Mouse (Mus musculus) midbrain, embryonic 13.5 days (tissue): ENCODE data around the gene Cd200r3. TPM values are rescaled to one million over a fixed set of nuclear protein-coding genes. Genes with fewer than 3 reads are reported as not detected.

Experiments used
- ATAC-seq: fragments of 200-750 bp; cut with Nextera tagmentation; 2 replicates; pipeline ENCODE4 v1.8.0; 2017; ENCODE audit warnings: mild to moderate bottlenecking, moderate TSS enrichment, moderate library complexity
- H3K27ac ChIP-seq: fragments of 300-500 bp; sonication (generic); 2 replicates; pipeline ENCODE4 v1.5.1; 2015; ENCODE audit warnings: inconsistent platforms, mild to moderate bottlenecking, moderate library complexity
- H3K27me3 ChIP-seq: fragments of 300-500 bp; sonication (generic); 2 replicates; pipeline ENCODE4 v1.6.1; 2015; ENCODE audit warnings: mild to moderate bottlenecking, inconsistent platforms
- H3K36me3 ChIP-seq: fragments of 300-500 bp; sonication (generic); 2 replicates; pipeline ENCODE4 v1.6.1; 2015; ENCODE audit warnings: mild to moderate bottlenecking, inconsistent platforms
- H3K4me1 ChIP-seq: fragments of 300-500 bp; sonication (generic); replicated peaks from 2 replicates; pipeline ENCODE4 v1.6.1; 2015; ENCODE audit warnings: inconsistent platforms
- H3K4me2 ChIP-seq: fragments of 300-500 bp; sonication (generic); replicated peaks from 2 replicates; pipeline ENCODE4 v1.6.1; 2015; ENCODE audit warnings: moderate library complexity, mild to moderate bottlenecking, inconsistent platforms
- H3K4me3 ChIP-seq: fragments of 300-500 bp; sonication (generic); replicated peaks from 2 replicates; pipeline ENCODE4 v1.5.1; 2015; ENCODE audit warnings: mild to moderate bottlenecking, inconsistent platforms
- H3K9ac ChIP-seq: fragments of 300-500 bp; sonication (generic); replicated peaks from 2 replicates; pipeline ENCODE4 v1.6.1; 2015; ENCODE audit warnings: mild to moderate bottlenecking, inconsistent platforms
- H3K9me3 ChIP-seq: fragments of 300-500 bp; sonication (generic); 2 replicates; pipeline ENCODE4 v1.6.1; 2016; ENCODE audit warnings: mild to moderate bottlenecking, inconsistent platforms
- WGBS: fragments of 180-500 bp; shearing (Covaris S2); methylation state at CpG from one replicate; pipeline ENCODE4 v1.1.7; 2015; 5-methylcytosine and 5-hydroxymethylcytosine counted together
- polyA plus RNA-seq: library from polyadenylated mRNA; unstranded; fragments of >200 nt; fragmentation: Nextera tagmentation; extraction: Ambion mirVana; gene quantifications from 2 replicates; pipeline ENCODE4 v1.2.1, GENCODE M21; 2015

The Cd200r3 gene
- polyA plus RNA-seq, 1 experiment from 2014 or later = not detected

- Histone ChIP-seq H3K27me3 (no peaks in the 10 kb centered on the region), H3K9me3 (no peaks in the 10 kb centered on the region), H3K36me3 (no peaks in the 10 kb centered on the region), H3K4me2 (no peak overlapping the region), H3K27ac (no peak overlapping the region), H3K4me1 (no peaks in the 10 kb centered on the region), H3K4me3 (no peak overlapping the region), H3K9ac (no peak overlapping the region)
- no peak for ATAC-seq
- WGBS = 79% methylated on average over 6 of the region's 6 CpGs
Observed at GRCm38 (mm10) chr16:44994206-44994953, 50.9 kb downstream of the Cd200r3 start.

- 84% methylated on average over 1 of the region's 1 CpGs for WGBS
- H3K36me3 ChIP-seq = no peaks in the 10 kb centered on the region
- no peak for ATAC-seq
- no peak overlapping the region for H3K4me2 ChIP-seq
- H3K27me3 ChIP-seq = no peaks in the 10 kb centered on the region
- no peak overlapping the region for H3K9ac ChIP-seq
- H3K9me3 ChIP-seq = no peaks in the 10 kb centered on the region
- no peak overlapping the region for H3K27ac ChIP-seq
- no peak overlapping the region for H3K4me3 ChIP-seq
- no peaks in the 10 kb centered on the region for H3K4me1 ChIP-seq
Observed at GRCm38 (mm10) chr16:44995111-44995510, 51.6 kb downstream of the Cd200r3 start.

- 79% methylated on average over 1 of the region's 1 CpGs for WGBS
- H3K4me3 ChIP-seq = no peak overlapping the region
- H3K9ac ChIP-seq = no peak overlapping the region
Observed at GRCm38 (mm10) chr16:44996701-44997100, 53.2 kb downstream of the Cd200r3 start.

GRCm38 (mm10) chr16:44999537-44999936 is 56.1 kb downstream of the Cd200r3 start:
- Histone ChIP-seq H3K4me1 (no peaks in the 10 kb centered on the region), H3K4me2 (no peak overlapping the region), H3K27me3 (no peaks in the 10 kb centered on the region), H3K36me3 (no peaks in the 10 kb centered on the region), H3K9me3 (no peaks in the 10 kb centered on the region), H3K4me3 (no peak overlapping the region), H3K9ac (no peak overlapping the region), H3K27ac (no peak overlapping the region)
- WGBS = 80% methylated on average over 3 of the region's 3 CpGs
- no peak for ATAC-seq

More at GRCm38 (mm10) chr16:44996701-44997100, 53.2 kb downstream of the Cd200r3 start:
- no peak overlapping the region for H3K27ac ChIP-seq
- no peaks in the 10 kb centered on the region for H3K36me3 ChIP-seq
- no peak for ATAC-seq
- no peaks in the 10 kb centered on the region for H3K9me3 ChIP-seq
- no peaks in the 10 kb centered on the region for H3K4me1 ChIP-seq
- H3K4me2 ChIP-seq = no peak overlapping the region
- no peaks in the 10 kb centered on the region for H3K27me3 ChIP-seq

GRCm38 (mm10) chr16:45004443-45004842 is 61.0 kb downstream of the Cd200r3 start:
- H3K27ac ChIP-seq = no peak overlapping the region
- H3K9ac ChIP-seq = no peak overlapping the region
- no peak overlapping the region for H3K4me3 ChIP-seq
- 78% methylated on average over 3 of the region's 3 CpGs for WGBS
- no peak for ATAC-seq
- H3K9me3 ChIP-seq = no peaks in the 10 kb centered on the region
- no peaks in the 10 kb centered on the region for H3K36me3 ChIP-seq
- H3K27me3 ChIP-seq = no peaks in the 10 kb centered on the region
- no peak overlapping the region for H3K4me2 ChIP-seq
- H3K4me1 ChIP-seq = no peaks in the 10 kb centered on the region

- H3K4me2 ChIP-seq = no peak overlapping the region
- H3K27me3 ChIP-seq = no peaks in the 10 kb centered on the region
- H3K27ac ChIP-seq = no peak overlapping the region
- no peaks in the 10 kb centered on the region for H3K4me1 ChIP-seq
- 68% methylated on average over 3 of the region's 3 CpGs for WGBS
- no peaks in the 10 kb centered on the region for H3K9me3 ChIP-seq
- no peak overlapping the region for H3K9ac ChIP-seq
- ATAC-seq = no peak
- H3K4me3 ChIP-seq = no peak overlapping the region
- no peaks in the 10 kb centered on the region for H3K36me3 ChIP-seq
Observed at GRCm38 (mm10) chr16:45005280-45005679, 61.8 kb downstream of the Cd200r3 start.

- Histone ChIP-seq H3K27ac (no peak overlapping the region), H3K9ac (no peak overlapping the region), H3K9me3 (no peaks in the 10 kb centered on the region), H3K4me3 (no peak overlapping the region), H3K4me2 (no peak overlapping the region), H3K36me3 (no peaks in the 10 kb centered on the region), H3K27me3 (no peaks in the 10 kb centered on the region), H3K4me1 (no peaks in the 10 kb centered on the region)
- WGBS = 82% methylated on average over 2 of the region's 2 CpGs
- no peak for ATAC-seq
Observed at GRCm38 (mm10) chr16:45006971-45007370, 63.5 kb downstream of the Cd200r3 start.

GRCm38 (mm10) chr16:45007807-45008206 is 64.3 kb downstream of the Cd200r3 start:
- 90% methylated on average over 4 of the region's 4 CpGs for WGBS
- no peak for ATAC-seq

GRCm38 (mm10) chr16:45009634-45010033 is 66.2 kb downstream of the Cd200r3 start:
- H3K27me3 ChIP-seq = no peaks in the 10 kb centered on the region
- H3K4me3 ChIP-seq = no peak overlapping the region
- H3K9ac ChIP-seq = no peak overlapping the region
- H3K4me1 ChIP-seq = no peaks in the 10 kb centered on the region
- no peak for ATAC-seq
- H3K4me2 ChIP-seq = no peak overlapping the region
- H3K36me3 ChIP-seq = no peaks in the 10 kb centered on the region
- H3K9me3 ChIP-seq = no peaks in the 10 kb centered on the region
- WGBS = 65% methylated on average over 5 of the region's 5 CpGs
- H3K27ac ChIP-seq = no peak overlapping the region

More at GRCm38 (mm10) chr16:45007807-45008206, 64.3 kb downstream of the Cd200r3 start:
- Histone ChIP-seq H3K36me3 (no peaks in the 10 kb centered on the region), H3K4me1 (no peaks in the 10 kb centered on the region), H3K9me3 (no peaks in the 10 kb centered on the region), H3K4me2 (no peak overlapping the region), H3K9ac (no peak overlapping the region), H3K27ac (no peak overlapping the region), H3K27me3 (no peaks in the 10 kb centered on the region), H3K4me3 (no peak overlapping the region)

- ATAC-seq = no peak
- H3K4me1 ChIP-seq = no peaks in the 10 kb centered on the region
- 92% methylated on average over 1 of the region's 1 CpGs for WGBS
- no peaks in the 10 kb centered on the region for H3K36me3 ChIP-seq
- no peak overlapping the region for H3K4me2 ChIP-seq
- H3K9ac ChIP-seq = no peak overlapping the region
- H3K27me3 ChIP-seq = no peaks in the 10 kb centered on the region
- H3K9me3 ChIP-seq = no peaks in the 10 kb centered on the region
- no peak overlapping the region for H3K4me3 ChIP-seq
- H3K27ac ChIP-seq = no peak overlapping the region
Observed at GRCm38 (mm10) chr16:45015591-45015990, 72.1 kb downstream of the Cd200r3 start.

GRCm38 (mm10) chr16:45016488-45016887 is 73.0 kb downstream of the Cd200r3 start:
- no peaks in the 10 kb centered on the region for H3K4me1 ChIP-seq
- no peak overlapping the region for H3K4me2 ChIP-seq
- no peak for ATAC-seq
- no peaks in the 10 kb centered on the region for H3K9me3 ChIP-seq
- H3K4me3 ChIP-seq = no peak overlapping the region
- H3K27ac ChIP-seq = no peak overlapping the region
- H3K27me3 ChIP-seq = no peaks in the 10 kb centered on the region
- H3K36me3 ChIP-seq = no peaks in the 10 kb centered on the region
- WGBS = 82% methylated on average over 3 of the region's 3 CpGs
- no peak overlapping the region for H3K9ac ChIP-seq

- no peak for ATAC-seq
- 94% methylated on average over 2 of the region's 2 CpGs for WGBS
- no peaks in the 10 kb centered on the region for H3K27me3 ChIP-seq
Observed at GRCm38 (mm10) chr16:45018868-45019267, 75.4 kb downstream of the Cd200r3 start.

GRCm38 (mm10) chr16:45020055-45020454 is 76.6 kb downstream of the Cd200r3 start:
- no peaks in the 10 kb centered on the region for H3K4me1 ChIP-seq
- H3K4me2 ChIP-seq = no peak overlapping the region
- no peak overlapping the region for H3K27ac ChIP-seq
- H3K9ac ChIP-seq = no peak overlapping the region
- H3K27me3 ChIP-seq = no peaks in the 10 kb centered on the region
- ATAC-seq = no peak
- no peaks in the 10 kb centered on the region for H3K36me3 ChIP-seq
- no peak overlapping the region for H3K4me3 ChIP-seq
- WGBS = 72% methylated on average over 1 of the region's 1 CpGs
- H3K9me3 ChIP-seq = no peaks in the 10 kb centered on the region

More at GRCm38 (mm10) chr16:45018868-45019267, 75.4 kb downstream of the Cd200r3 start:
- H3K4me3 ChIP-seq = no peak overlapping the region
- H3K36me3 ChIP-seq = no peaks in the 10 kb centered on the region
- H3K9ac ChIP-seq = no peak overlapping the region
- H3K27ac ChIP-seq = no peak overlapping the region
- no peak overlapping the region for H3K4me2 ChIP-seq
- H3K9me3 ChIP-seq = no peaks in the 10 kb centered on the region
- no peaks in the 10 kb centered on the region for H3K4me1 ChIP-seq
